Mouse (Mus musculus): ENCODE measurements at regions not wholly inside any gene's neighbourhood (a gene's known extent, or its start where the extent isn't known, plus 50 kb on each side); places are given as distances from the start of the nearest gene placed in this dataset.
"Not testable (repeated sequence)": the region's sequence is repeated elsewhere in the genome, so short reads cannot be mapped to it uniquely, and the experiment has no call there.

- not testable (repeated sequence) for DNase-seq (ENCODE audit: low spot score)
Observed at GRCm38 (mm10) chr3:113703040-113703439, 73.1 kb upstream of the Rnpc3 start.

- DNase-seq (ENCODE audit: low spot score), result peak; percentile 15
Observed at GRCm38 (mm10) chr3:113699063-113699462, 69.1 kb upstream of the Rnpc3 start.

- DNase-seq (ENCODE audit: low spot score), result no peak
Observed at GRCm38 (mm10) chr3:113697471-113697870, 67.5 kb upstream of the Rnpc3 start.

GRCm38 (mm10) chr3:113696518-113696917 lies 66.6 kb upstream of the Rnpc3 start:
- DNase-seq (ENCODE audit: low spot score), result peak; percentile 34

All from embryo, embryonic 10 days (tissue).